Mouse (Mus musculus) embryonic stem cell, embryonic (primary cell): ENCODE results near the gene Csrp2.

ENCODE experiments used
- CTCF ChIA-PET, 4 experiments: fragments of 300-600 bp in 2 of 4; fragments of 350-600 bp in 2 of 4; sonication (Branson Sonifier 250); formaldehyde crosslinking; loops; one replicate each; lab custom pipeline; 2022; ENCODE audit warnings: inconsistent platforms in 2 of 4; lab: Charles Lee
- POLR2A ChIA-PET, 4 experiments: fragments of 300-600 bp in 2 of 4; fragments of 350-600 bp in 2 of 4; sonication (Branson Sonifier 250); formaldehyde crosslinking; loops; one replicate each; lab custom pipeline; 2022; ENCODE audit warnings: antibody characterized with exemption in 4 of 4, inconsistent platforms in 1 of 4; lab: Charles Lee

Gene Csrp2

GRCm38 (mm10) chr10:110945966-110946365, 26.4 kb downstream of the Csrp2 start:
- CTCF ChIA-PET: no interaction called here
- POLR2A ChIA-PET: interaction anchor here in 2 of 4 experiments (1.1 to 2.4 kb wide), 2 partner anchors 8 to 14 kb away, joined by 3 to 7 read pairs; no protein-coding TSS in a partner anchor

- ChIA-PET CTCF (no interaction called here), POLR2A (interaction anchor here in 1 of 4 experiments (1.7 kb wide), 1 partner anchor 16 kb away, joined by 5 read pairs; no protein-coding TSS in a partner anchor)
These were observed 28.0 kb downstream of the Csrp2 start for GRCm38 (mm10) chr10:110947574-110947973.

- POLR2A ChIA-PET: interaction anchor here in 2 of 4 experiments (0.6 to 1.4 kb wide), 4 partner anchors 8 to 19 kb away, joined by 3 to 5 read pairs (median 4); no protein-coding TSS in a partner anchor
- CTCF ChIA-PET: interaction anchor here in 2 of 4 experiments (0.5 to 1.1 kb wide), 2 partner anchors 11 to 20 kb away, joined by 3 to 4 read pairs; no protein-coding TSS in a partner anchor
These were observed 31.5 kb downstream of the Csrp2 start for GRCm38 (mm10) chr10:110951112-110951511.

GRCm38 (mm10) chr10:110951748-110952147, 32.2 kb downstream of the Csrp2 start:
- POLR2A ChIA-PET: interaction anchor here in 2 of 4 experiments (0.6 to 1.4 kb wide), 3 partner anchors 8 to 17 kb away, joined by 3 to 5 read pairs (median 3); no protein-coding TSS in a partner anchor

GRCm38 (mm10) chr10:110952271-110952670, 32.7 kb downstream of the Csrp2 start:
- ChIA-PET CTCF (interaction anchor here in 1 of 4 experiments (1.1 kb wide), 1 partner anchor 9 kb away, joined by 3 read pairs; no protein-coding TSS in a partner anchor), POLR2A (interaction anchor here in 2 of 4 experiments (0.6 to 1.5 kb wide), 5 partner anchors 14 to 384 kb away, joined by 3 to 5 read pairs (median 4); partner anchors contain the start of gene Csrp2 (in 2 of the 2))

More at GRCm38 (mm10) chr10:110951748-110952147, 32.2 kb downstream of the Csrp2 start:
- CTCF ChIA-PET: interaction anchor here in 1 of 4 experiments (1.1 kb wide), 1 partner anchor 10 kb away, joined by 3 read pairs; no protein-coding TSS in a partner anchor

GRCm38 (mm10) chr10:110952937-110953451, 33.4 kb downstream of the Csrp2 start:
- CTCF ChIA-PET: interaction anchor here in 1 of 4 experiments (0.7 kb wide), 1 partner anchor 632 kb away, joined by 6 read pairs; no protein-coding TSS in a partner anchor
- POLR2A ChIA-PET: interaction anchor here in 2 of 4 experiments (0.6 to 1.5 kb wide), 4 partner anchors 21 to 383 kb away, joined by 3 to 5 read pairs (median 4); partner anchors contain the start of gene Csrp2 (in 2 of the 2)

GRCm38 (mm10) chr10:110958879-110959278, 39.3 kb downstream of the Csrp2 start:
- POLR2A ChIA-PET: interaction anchor here in 1 of 4 experiments (1.8 kb wide), 1 partner anchor 39 kb away, joined by 4 read pairs; the partner anchor contains the start of gene Csrp2
- CTCF ChIA-PET: no interaction called here

GRCm38 (mm10) chr10:110959781-110960180, 40.2 kb downstream of the Csrp2 start:
- ChIA-PET POLR2A (interaction anchor here in 3 of 4 experiments (0.6 to 1.8 kb wide), 6 partner anchors 10 to 81 kb away, joined by 3 to 5 read pairs (median 4); partner anchors contain the start of gene Csrp2 (in 2 of the 3)), CTCF (interaction anchor here in 2 of 4 experiments (0.6 to 0.8 kb wide), 2 partner anchors 14 to 227 kb away, joined by 3 to 5 read pairs; no protein-coding TSS in a partner anchor)

- ChIA-PET POLR2A (interaction anchor here in 1 of 4 experiments (1.1 to 1.6 kb wide), 4 partner anchors 9 to 29 kb away, joined by 3 to 5 read pairs (median 4); no protein-coding TSS in a partner anchor), CTCF (no interaction called here)
These were observed 41.3 kb downstream of the Csrp2 start for GRCm38 (mm10) chr10:110960841-110961240.

- ChIA-PET POLR2A (no interaction called here), CTCF (interaction anchor here in 1 of 4 experiments (1.0 to 1.2 kb wide), 4 partner anchors 8 to 15 kb away, joined by 3 to 5 read pairs (median 3); no protein-coding TSS in a partner anchor)
These were observed 42.6 kb downstream of the Csrp2 start for GRCm38 (mm10) chr10:110962172-110962571.

GRCm38 (mm10) chr10:110971044-110971443, 51.5 kb downstream of the Csrp2 start:
- CTCF ChIA-PET: interaction anchor here in 1 of 4 experiments (0.6 kb wide), 1 partner anchor 20 kb away, joined by 4 read pairs; no protein-coding TSS in a partner anchor
- POLR2A ChIA-PET: interaction anchor here in 3 of 4 experiments (0.6 to 1.5 kb wide), 4 partner anchors 10 to 67 kb away, joined by 3 to 12 read pairs (median 4); no protein-coding TSS in a partner anchor

- ChIA-PET POLR2A (interaction anchor here in 3 of 4 experiments (0.6 to 1.5 kb wide), 6 partner anchors 8 to 68 kb away, joined by 3 to 12 read pairs (median 4); no protein-coding TSS in a partner anchor), CTCF (interaction anchor here in 2 of 4 experiments (0.6 to 1.1 kb wide), 2 partner anchors 9 to 21 kb away, joined by 3 to 4 read pairs; no protein-coding TSS in a partner anchor)
These were observed 51.9 kb downstream of the Csrp2 start for GRCm38 (mm10) chr10:110971483-110971882.

- ChIA-PET POLR2A (interaction anchor here in 3 of 4 experiments (0.6 to 1.5 kb wide), 6 partner anchors 8 to 68 kb away, joined by 3 to 12 read pairs (median 4); no protein-coding TSS in a partner anchor), CTCF (interaction anchor here in 2 of 4 experiments (0.5 to 1.1 kb wide), 3 partner anchors 10 to 850 kb away, joined by 3 to 4 read pairs (median 4); no protein-coding TSS in a partner anchor)
These were observed 52.4 kb downstream of the Csrp2 start for GRCm38 (mm10) chr10:110971998-110972397.

GRCm38 (mm10) chr10:110974463-110974862, 54.9 kb downstream of the Csrp2 start:
- ChIA-PET POLR2A (interaction anchor here in 1 of 4 experiments (1.2 kb wide), 1 partner anchor 10 kb away, joined by 5 read pairs; no protein-coding TSS in a partner anchor), CTCF (interaction anchor here in 2 of 4 experiments (0.7 kb wide), 2 partner anchors 214 to 505 kb away, joined by 3 to 4 read pairs; no protein-coding TSS in a partner anchor)

- POLR2A ChIA-PET: interaction anchor here in 1 of 4 experiments (0.6 to 0.8 kb wide), 2 partner anchors 55 to 80 kb away, joined by 3 to 6 read pairs; partner anchors contain the start of gene Csrp2
- CTCF ChIA-PET: interaction anchor here in 1 of 4 experiments (1.1 kb wide), 1 partner anchor 179 kb away, joined by 4 read pairs; no protein-coding TSS in a partner anchor
These were observed 55.3 kb downstream of the Csrp2 start for GRCm38 (mm10) chr10:110974885-110975284.

- ChIA-PET POLR2A (interaction anchor here in 1 of 4 experiments (0.9 kb wide), 1 partner anchor 11 kb away, joined by 3 read pairs; no protein-coding TSS in a partner anchor), CTCF (interaction anchor here in 2 of 4 experiments (0.6 to 1.1 kb wide), 3 partner anchors 20 to 180 kb away, joined by 4 to 6 read pairs (median 4); no protein-coding TSS in a partner anchor)
These were observed 56.5 kb downstream of the Csrp2 start for GRCm38 (mm10) chr10:110976046-110976445.

GRCm38 (mm10) chr10:110977379-110977778, 57.8 kb downstream of the Csrp2 start:
- ChIA-PET POLR2A (interaction anchor here (0.6 to 1.3 kb wide), 10 partner anchors 15 to 188 kb away, joined by 3 to 5 read pairs (median 3); partner anchors contain the start of gene Csrp2 (in 2 of the 4)), CTCF (interaction anchor here (0.6 to 1.6 kb wide), 6 partner anchors 9 to 276 kb away, joined by 3 to 6 read pairs (median 4); no protein-coding TSS in a partner anchor)

GRCm38 (mm10) chr10:110979431-110979830, 59.8 kb downstream of the Csrp2 start:
- CTCF ChIA-PET: no interaction called here
- POLR2A ChIA-PET: no interaction called here
